Mouse (Mus musculus) ES-Bruce4 (cell line): ENCODE measurements around the gene Tmigd3. TPM values are rescaled to one million over a fixed set of nuclear protein-coding genes. Genes with fewer than 3 reads are reported as not detected.

ENCODE experiments used
- H3K27ac ChIP-seq: 2 replicates; pipeline ENCODE4 v1.5.1; 2012; ENCODE audit warnings: low read length, inconsistent platforms; ENCODE audit not compliant: insufficient read depth
- H3K27me3 ChIP-seq: 2 replicates; pipeline ENCODE4 v1.6.1; 2012; ENCODE audit warnings: mild to moderate bottlenecking, low read length, inconsistent platforms; ENCODE audit not compliant: control insufficient read depth, poor library complexity, insufficient read depth, severe bottlenecking
- H3K36me3 ChIP-seq: 2 replicates; pipeline ENCODE4 v1.6.1; 2012; ENCODE audit warnings: inconsistent platforms, mild to moderate bottlenecking, low read length, moderate library complexity; ENCODE audit not compliant: control insufficient read depth, poor library complexity, insufficient read depth, severe bottlenecking
- H3K4me1 ChIP-seq: one replicate; pipeline ENCODE4 v1.8.1; 2011; ENCODE audit warnings: low read length; ENCODE audit not compliant: control insufficient read depth, insufficient read depth
- H3K4me3 ChIP-seq: 2 replicates; pipeline ENCODE4 v1.5.1; 2011; ENCODE audit warnings: low read depth, mild to moderate bottlenecking, low read length
- H3K9ac ChIP-seq: 2 replicates; pipeline ENCODE4 v1.6.1; 2012; ENCODE audit warnings: low read depth, mild to moderate bottlenecking, inconsistent platforms; ENCODE audit not compliant: poor library complexity, severe bottlenecking
- H3K9me3 ChIP-seq: replicated peaks from 2 replicates; pipeline ENCODE4 v1.6.1; 2012; ENCODE audit warnings: mild to moderate bottlenecking, low read length, inconsistent platforms; ENCODE audit not compliant: control insufficient read depth, poor library complexity, insufficient read depth, severe bottlenecking
- CTCF ChIP-seq: IDR thresholded peaks from one replicate; pipeline ENCODE4 v1.8.1; 2011; ENCODE audit warnings: low read depth, low read length
- EP300 ChIP-seq: IDR thresholded peaks from 2 replicates; pipeline ENCODE4 v1.6.1; 2011; ENCODE audit warnings: low read depth, low read length; ENCODE audit not compliant: insufficient read depth
- POLR2A ChIP-seq: IDR thresholded peaks from one replicate; pipeline ENCODE4 v1.8.1; 2011; ENCODE audit warnings: low read length; ENCODE audit not compliant: insufficient read depth
- polyA plus RNA-seq: library from polyadenylated mRNA; stranded (reverse); fragments of >200 nt; gene quantifications from 2 replicates; pipeline ENCODE4 v1.2.4, GENCODE M21; 2011; ENCODE audit warnings: low read depth; ENCODE audit not compliant: missing spikeins, insufficient read depth, insufficient read length

Tmigd3 gene
- polyA plus RNA-seq, 1 experiment, result not detected

DNA sequence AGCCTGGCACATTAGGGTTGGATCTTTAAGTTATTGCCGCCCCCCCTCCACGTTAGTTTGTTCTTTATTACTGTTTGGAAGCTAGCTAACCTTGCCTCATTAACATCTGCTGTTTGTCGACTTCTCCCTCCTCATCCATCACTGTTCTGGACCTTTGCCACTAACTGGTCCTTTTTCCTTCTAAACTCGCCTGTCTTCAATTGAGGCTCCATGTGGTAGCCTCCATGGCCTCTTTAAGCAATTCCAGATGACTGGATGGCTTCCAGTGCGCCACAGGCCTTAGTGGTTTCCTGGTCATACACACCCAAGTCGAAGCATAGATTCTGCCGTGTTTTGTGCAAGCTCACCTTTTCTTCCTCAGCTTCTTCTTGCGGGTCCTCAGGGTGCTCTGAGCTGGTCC, 16.9 kb upstream of the Tmigd3 start:
- no peak overlapping the region for H3K4me3 ChIP-seq
- H3K27ac ChIP-seq, result no peak overlapping the region
- no peak for TF ChIP-seq CTCF
- no peak for TF ChIP-seq EP300
- no peak for TF ChIP-seq POLR2A
- H3K9me3 ChIP-seq, result no peaks in the 10 kb centered on the region
- no peak overlapping the region for H3K9ac ChIP-seq
- no peaks in the 10 kb centered on the region for H3K27me3 ChIP-seq
- H3K4me1 ChIP-seq, result no peaks in the 10 kb centered on the region
- no peaks in the 10 kb centered on the region for H3K36me3 ChIP-seq

DNA sequence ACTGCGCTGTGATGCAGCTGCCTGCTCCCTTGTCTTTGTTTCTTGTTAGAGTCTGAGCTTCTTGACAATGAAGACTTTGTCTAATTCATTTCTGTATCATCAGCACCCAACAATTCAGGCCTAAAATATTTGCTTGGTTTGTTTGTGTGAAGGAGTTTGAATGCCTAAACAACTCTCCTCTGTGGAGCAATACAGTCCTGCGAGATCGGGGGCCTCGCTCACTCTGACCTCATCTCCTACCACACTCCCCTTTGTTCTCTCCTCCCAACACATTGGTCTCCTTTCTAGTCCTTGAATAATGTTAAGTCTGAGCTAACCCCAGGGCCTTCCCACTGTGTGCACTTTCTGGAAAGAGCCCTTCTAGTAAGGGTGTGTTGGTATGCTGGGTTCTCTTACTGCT, 15.9 kb upstream of the Tmigd3 start:
- H3K36me3 ChIP-seq, result no peaks in the 10 kb centered on the region
- no peak overlapping the region for H3K9ac ChIP-seq
- TF ChIP-seq EP300 (no peak), CTCF (no peak)
- no peak overlapping the region for H3K27ac ChIP-seq
- H3K27me3 ChIP-seq, result no peaks in the 10 kb centered on the region
- H3K4me3 ChIP-seq, result no peak overlapping the region
- no peaks in the 10 kb centered on the region for H3K9me3 ChIP-seq
- no peaks in the 10 kb centered on the region for H3K4me1 ChIP-seq

DNA sequence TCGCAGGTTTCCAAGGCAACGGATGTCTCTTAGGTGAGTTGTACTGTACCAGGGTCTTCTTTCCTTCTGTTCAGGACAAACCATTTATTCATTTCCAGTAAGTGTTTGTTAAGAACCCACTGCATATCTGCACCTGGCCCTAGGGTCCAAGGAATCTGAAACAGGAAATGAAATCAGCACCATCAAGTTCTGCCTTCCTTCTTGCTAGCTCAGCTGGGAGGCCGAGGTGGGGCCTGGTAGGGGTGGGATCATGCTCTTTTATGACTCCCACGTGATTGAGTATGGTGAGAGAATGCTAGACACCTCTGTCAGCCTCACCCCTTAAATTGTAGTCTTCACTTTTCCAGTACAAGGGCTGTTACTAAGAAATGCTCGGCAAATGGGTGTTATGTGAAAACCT, 13.2 kb upstream of the Tmigd3 start:
- Histone ChIP-seq H3K9me3 (no peaks in the 10 kb centered on the region), H3K4me3 (no peak overlapping the region), H3K27ac (no peak overlapping the region), H3K9ac (no peak overlapping the region), H3K4me1 (no peaks in the 10 kb centered on the region), H3K36me3 (no peaks in the 10 kb centered on the region), H3K27me3 (no peaks in the 10 kb centered on the region)
- TF ChIP-seq EP300 (no peak), CTCF (no peak), POLR2A (no peak)

DNA sequence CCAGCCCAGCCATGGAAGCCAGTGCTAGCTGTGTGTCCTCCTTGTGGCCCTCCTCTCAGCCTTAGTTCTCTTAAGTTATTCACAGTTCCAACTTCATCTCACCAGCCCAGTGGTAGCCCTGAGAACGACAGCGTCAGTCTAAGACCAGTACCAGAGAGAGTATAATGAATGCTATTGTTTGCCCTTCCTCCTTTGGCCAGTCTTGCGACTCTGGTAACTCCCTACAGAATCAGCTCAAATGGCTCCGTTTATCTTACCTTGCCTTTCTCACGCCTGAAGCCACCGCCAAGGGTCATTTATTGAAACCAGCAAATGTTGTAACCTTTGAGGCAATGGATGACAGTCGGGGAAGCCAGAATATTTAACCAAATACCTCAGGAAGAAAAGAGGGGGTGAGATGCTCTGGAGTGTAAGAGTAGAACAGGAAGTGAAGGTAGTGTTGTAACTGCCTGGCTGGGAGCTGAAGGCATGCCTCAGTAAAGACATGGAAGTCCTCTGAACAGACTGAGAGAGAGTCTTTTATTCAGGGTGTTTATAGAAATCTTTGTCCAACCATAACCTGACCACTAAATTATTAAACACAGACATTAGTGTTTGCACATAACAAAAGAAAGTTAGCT, 8.8 kb upstream of the Tmigd3 start:
- no peak overlapping the region for H3K27ac ChIP-seq
- TF ChIP-seq CTCF (no peak), EP300 (no peak), POLR2A (no peak)
- H3K9ac ChIP-seq, result no peak overlapping the region

DNA sequence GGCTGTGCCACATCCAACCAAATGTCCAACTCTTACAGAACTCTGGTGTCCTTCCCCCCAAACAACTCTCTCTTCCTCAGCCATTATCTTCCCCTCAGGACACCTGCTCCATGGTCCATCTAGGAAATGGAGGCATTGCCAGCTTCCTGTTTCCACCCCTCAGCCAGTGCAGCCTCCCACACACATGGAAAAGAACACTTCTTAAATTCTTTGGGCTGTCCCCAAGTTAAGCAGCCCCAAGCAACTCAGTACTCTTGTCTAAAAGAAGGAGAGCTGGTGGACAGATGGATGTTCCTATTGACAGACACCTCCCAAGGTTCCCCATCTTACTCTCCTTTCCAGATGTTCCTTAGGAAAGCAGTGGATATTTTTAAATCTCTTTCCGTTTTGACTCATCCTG, 6.6 kb upstream of the Tmigd3 start:
- H3K27ac ChIP-seq, result no peak overlapping the region
- no peaks in the 10 kb centered on the region for H3K27me3 ChIP-seq
- no peaks in the 10 kb centered on the region for H3K9me3 ChIP-seq
- H3K36me3 ChIP-seq, result no peaks in the 10 kb centered on the region
- H3K4me3 ChIP-seq, result no peak overlapping the region
- H3K4me1 ChIP-seq, result no peaks in the 10 kb centered on the region
- TF ChIP-seq CTCF (no peak), POLR2A (no peak), EP300 (no peak)
- no peak overlapping the region for H3K9ac ChIP-seq

More for the DNA sequence above, 8.8 kb upstream of the Tmigd3 start:
- Histone ChIP-seq H3K4me1 (no peaks in the 10 kb centered on the region), H3K27me3 (no peaks in the 10 kb centered on the region), H3K4me3 (no peak overlapping the region), H3K36me3 (no peaks in the 10 kb centered on the region), H3K9me3 (no peaks in the 10 kb centered on the region)

DNA sequence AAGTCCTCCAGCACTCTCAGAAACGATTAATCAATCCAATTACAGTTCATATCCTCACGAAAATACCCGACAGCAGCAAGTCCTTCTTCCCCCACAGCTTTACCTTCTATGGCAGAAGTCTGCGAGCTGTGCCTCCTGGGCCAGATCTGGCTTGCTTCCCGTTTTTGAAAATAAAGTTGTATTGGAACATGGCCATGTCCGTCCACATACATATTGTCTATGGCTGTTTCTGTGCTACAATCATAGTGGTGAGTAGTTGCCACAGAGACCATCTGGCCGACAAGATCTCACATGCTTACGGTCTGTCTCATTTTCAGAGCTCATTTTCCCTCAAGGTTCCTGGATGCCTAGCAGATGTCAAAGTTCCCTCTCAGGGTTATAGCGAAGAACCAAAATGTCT, 5.6 kb upstream of the Tmigd3 start:
- Histone ChIP-seq H3K27ac (no peak overlapping the region), H3K4me3 (no peak overlapping the region), H3K9ac (no peak overlapping the region), H3K27me3 (no peaks in the 10 kb centered on the region), H3K4me1 (no peaks in the 10 kb centered on the region), H3K36me3 (no peaks in the 10 kb centered on the region), H3K9me3 (no peaks in the 10 kb centered on the region)
- TF ChIP-seq POLR2A (no peak), EP300 (no peak), CTCF (no peak)
